Mouse (Mus musculus): ENCODE measurements around the gene Fbxw11. TPM values are rescaled to one million over a fixed set of nuclear protein-coding genes. Genes with fewer than 3 reads are reported as not detected.

Gene Fbxw11
- polyA plus RNA-seq (2014; fragmentation: Nextera tagmentation; extraction: Ambion mirVana) = 51.0 and 74.8 TPM in 2 replicates

- no peaks in the 10 kb centered on the region for H3K9me3 ChIP-seq (replicated peaks; ENCODE audit: control insufficient read depth, low read length)
- H3K27me3 ChIP-seq (ENCODE audit: control insufficient read depth, insufficient read depth, low read length) = no peaks in the 10 kb centered on the region
- WGBS (ENCODE audit: insufficient replicate concordance) = under 1% methylated on average over 62 of the region's 64 CpGs
- H3K4me2 ChIP-seq = peak within 1 kb of the TSS; percentile 96
- peak; percentile 93 for ATAC-seq (replicated peaks; ENCODE audit: insufficient number of reproducible peaks, low FRiP score, low TSS enrichment)
- H3K4me3 ChIP-seq (ENCODE audit: low read depth, low read length) = peak within 1 kb of the TSS; percentile 78
- no peaks in the 10 kb centered on the region for H3K36me3 ChIP-seq (ENCODE audit: control insufficient read depth, insufficient read depth, low read length)
- H3K27ac ChIP-seq (ENCODE audit: low read depth, low read length) = peak within 1 kb of the TSS; percentile 98
- H3K4me1 ChIP-seq (ENCODE audit: control insufficient read depth, insufficient read depth, low read length) = peaks cover 21% of the 10 kb centered on the region
- H3K9ac ChIP-seq (ENCODE audit: low read depth, low read length) = peak within 1 kb of the TSS; percentile 97
These were observed at the start of gene Fbxw11 for GRCm38 (mm10) chr11:32642249-32642876. Fbxw11 (plus strand) TSS chr11:32642724.

GRCm38 (mm10) chr11:32593081-32593480, 49.4 kb upstream of the Fbxw11 start:
- Histone ChIP-seq H3K27me3 (ENCODE audit: control insufficient read depth, insufficient read depth, low read length) (no peaks in the 10 kb centered on the region), H3K4me1 (ENCODE audit: control insufficient read depth, insufficient read depth, low read length) (peaks cover 2% of the 10 kb centered on the region; the same call in 1 of the 2 replicates), H3K36me3 (ENCODE audit: control insufficient read depth, insufficient read depth, low read length) (no peaks in the 10 kb centered on the region), H3K27ac (ENCODE audit: low read depth, low read length) (no peak overlapping the region), H3K4me3 (ENCODE audit: low read depth, low read length) (no peak overlapping the region), H3K9me3 (replicated peaks; ENCODE audit: control insufficient read depth, low read length) (no peaks in the 10 kb centered on the region), H3K4me2 (no peak overlapping the region), H3K9ac (ENCODE audit: low read depth, low read length) (no peak overlapping the region)
- WGBS (ENCODE audit: insufficient replicate concordance) = 66% methylated on average over 7 of the region's 7 CpGs
- ATAC-seq (replicated peaks; ENCODE audit: insufficient number of reproducible peaks, low FRiP score, low TSS enrichment) = no peak

- Histone ChIP-seq H3K9me3 (replicated peaks; ENCODE audit: control insufficient read depth, low read length) (no peaks in the 10 kb centered on the region), H3K36me3 (ENCODE audit: control insufficient read depth, insufficient read depth, low read length) (no peaks in the 10 kb centered on the region), H3K27me3 (ENCODE audit: control insufficient read depth, insufficient read depth, low read length) (no peaks in the 10 kb centered on the region), H3K4me1 (ENCODE audit: control insufficient read depth, insufficient read depth, low read length) (no peaks in the 10 kb centered on the region), H3K27ac (ENCODE audit: low read depth, low read length) (no peak overlapping the region), H3K4me3 (ENCODE audit: low read depth, low read length) (no peak overlapping the region), H3K9ac (ENCODE audit: low read depth, low read length) (no peak overlapping the region), H3K4me2 (no peak overlapping the region)
- WGBS (ENCODE audit: insufficient replicate concordance) = 88% methylated on average over 4 of the region's 4 CpGs
- no peak for ATAC-seq (replicated peaks; ENCODE audit: insufficient number of reproducible peaks, low FRiP score, low TSS enrichment)
These were observed 48.4 kb upstream of the Fbxw11 start for GRCm38 (mm10) chr11:32594122-32594521.

- WGBS (ENCODE audit: insufficient replicate concordance) = 90% methylated on average over 6 of the region's 6 CpGs
- Histone ChIP-seq H3K4me3 (ENCODE audit: low read depth, low read length) (no peak overlapping the region), H3K4me1 (ENCODE audit: control insufficient read depth, insufficient read depth, low read length) (peaks cover 15% of the 10 kb centered on the region), H3K27ac (ENCODE audit: low read depth, low read length) (no peak overlapping the region), H3K4me2 (no peak overlapping the region), H3K9ac (ENCODE audit: low read depth, low read length) (no peak overlapping the region), H3K9me3 (replicated peaks; ENCODE audit: control insufficient read depth, low read length) (no peaks in the 10 kb centered on the region), H3K27me3 (ENCODE audit: control insufficient read depth, insufficient read depth, low read length) (no peaks in the 10 kb centered on the region), H3K36me3 (ENCODE audit: control insufficient read depth, insufficient read depth, low read length) (no peaks in the 10 kb centered on the region)
- no peak for ATAC-seq (replicated peaks; ENCODE audit: insufficient number of reproducible peaks, low FRiP score, low TSS enrichment)
These were observed 42.2 kb upstream of the Fbxw11 start for GRCm38 (mm10) chr11:32600371-32600770.

- ATAC-seq (replicated peaks; ENCODE audit: insufficient number of reproducible peaks, low FRiP score, low TSS enrichment) = peak; percentile 53; the same call in 1 of the 2 replicates
- H3K4me2 ChIP-seq = peak overlapping the region; percentile 47
These were observed 40.8 kb upstream of the Fbxw11 start for GRCm38 (mm10) chr11:32601528-32602323.

GRCm38 (mm10) chr11:32604663-32605062, 37.9 kb upstream of the Fbxw11 start:
- H3K9me3 ChIP-seq (replicated peaks; ENCODE audit: control insufficient read depth, low read length) = no peaks in the 10 kb centered on the region
- H3K4me3 ChIP-seq (ENCODE audit: low read depth, low read length) = no peak overlapping the region
- H3K4me1 ChIP-seq (ENCODE audit: control insufficient read depth, insufficient read depth, low read length) = peaks cover 16% of the 10 kb centered on the region
- no peak for ATAC-seq (replicated peaks; ENCODE audit: insufficient number of reproducible peaks, low FRiP score, low TSS enrichment)
- H3K9ac ChIP-seq (ENCODE audit: low read depth, low read length) = no peak overlapping the region
- no peaks in the 10 kb centered on the region for H3K27me3 ChIP-seq (ENCODE audit: control insufficient read depth, insufficient read depth, low read length)
- WGBS (ENCODE audit: insufficient replicate concordance) = 37% methylated on average over 4 of the region's 4 CpGs
- H3K4me2 ChIP-seq = no peak overlapping the region
- H3K27ac ChIP-seq (ENCODE audit: low read depth, low read length) = peak overlapping the region; percentile 10; the same call in 1 of the 2 replicates
- no peaks in the 10 kb centered on the region for H3K36me3 ChIP-seq (ENCODE audit: control insufficient read depth, insufficient read depth, low read length)

More at GRCm38 (mm10) chr11:32601528-32602323, 40.8 kb upstream of the Fbxw11 start:
- Histone ChIP-seq H3K36me3 (ENCODE audit: control insufficient read depth, insufficient read depth, low read length) (no peaks in the 10 kb centered on the region), H3K27ac (ENCODE audit: low read depth, low read length) (no peak overlapping the region), H3K9ac (ENCODE audit: low read depth, low read length) (no peak overlapping the region), H3K4me3 (ENCODE audit: low read depth, low read length) (no peak overlapping the region), H3K9me3 (replicated peaks; ENCODE audit: control insufficient read depth, low read length) (no peaks in the 10 kb centered on the region), H3K27me3 (ENCODE audit: control insufficient read depth, insufficient read depth, low read length) (no peaks in the 10 kb centered on the region), H3K4me1 (ENCODE audit: control insufficient read depth, insufficient read depth, low read length) (peaks cover 18% of the 10 kb centered on the region)
- 32% methylated on average over 12 of the region's 12 CpGs for WGBS (ENCODE audit: insufficient replicate concordance)

GRCm38 (mm10) chr11:32605131-32605860, 37.2 kb upstream of the Fbxw11 start:
- no peak overlapping the region for H3K9ac ChIP-seq (ENCODE audit: low read depth, low read length)
- ATAC-seq (replicated peaks; ENCODE audit: insufficient number of reproducible peaks, low FRiP score, low TSS enrichment) = no peak
- H3K27me3 ChIP-seq (ENCODE audit: control insufficient read depth, insufficient read depth, low read length) = no peaks in the 10 kb centered on the region
- H3K4me2 ChIP-seq = no peak overlapping the region
- H3K4me3 ChIP-seq (ENCODE audit: low read depth, low read length) = no peak overlapping the region
- WGBS (ENCODE audit: insufficient replicate concordance) = 43% methylated on average over 7 of the region's 7 CpGs
- H3K27ac ChIP-seq (ENCODE audit: low read depth, low read length) = peak overlapping the region; percentile 16; the same call in 1 of the 2 replicates
- no peaks in the 10 kb centered on the region for H3K9me3 ChIP-seq (replicated peaks; ENCODE audit: control insufficient read depth, low read length)
- H3K4me1 ChIP-seq (ENCODE audit: control insufficient read depth, insufficient read depth, low read length) = peaks cover 16% of the 10 kb centered on the region
- no peaks in the 10 kb centered on the region for H3K36me3 ChIP-seq (ENCODE audit: control insufficient read depth, insufficient read depth, low read length)

- Histone ChIP-seq H3K36me3 (ENCODE audit: control insufficient read depth, insufficient read depth, low read length) (no peaks in the 10 kb centered on the region), H3K4me1 (ENCODE audit: control insufficient read depth, insufficient read depth, low read length) (peaks cover 16% of the 10 kb centered on the region), H3K9me3 (replicated peaks; ENCODE audit: control insufficient read depth, low read length) (no peaks in the 10 kb centered on the region), H3K4me2 (no peak overlapping the region), H3K9ac (ENCODE audit: low read depth, low read length) (no peak overlapping the region), H3K4me3 (ENCODE audit: low read depth, low read length) (no peak overlapping the region), H3K27ac (ENCODE audit: low read depth, low read length) (no peak overlapping the region), H3K27me3 (ENCODE audit: control insufficient read depth, insufficient read depth, low read length) (no peaks in the 10 kb centered on the region)
- 60% methylated on average over 3 of the region's 3 CpGs for WGBS (ENCODE audit: insufficient replicate concordance)
- ATAC-seq (replicated peaks; ENCODE audit: insufficient number of reproducible peaks, low FRiP score, low TSS enrichment) = no peak
These were observed 36.6 kb upstream of the Fbxw11 start for GRCm38 (mm10) chr11:32605907-32606306.
